Mouse (Mus musculus) heart, adult 2 months (tissue): ENCODE results near the gene 3110009E18Rik. TPM values are rescaled to one million over a fixed set of nuclear protein-coding genes. Genes with fewer than 3 reads are reported as not detected.

Source experiments
- DNase-seq, 2 experiments: peaks; one replicate each; pipeline ENCODE4 v3.0.0; 2021
- H3K27ac ChIP-seq: fragments of 200-600 bp; 2 replicates; pipeline ENCODE4 v1.8.1; 2022
- H3K27me3 ChIP-seq: fragments of 200-500 bp; 2 replicates; pipeline ENCODE4 v1.6.1; 2012; ENCODE audit warnings: mild to moderate bottlenecking, low read length, inconsistent platforms, mixed read lengths; ENCODE audit not compliant: control insufficient read depth, insufficient read depth
- H3K36me3 ChIP-seq: fragments of 200-500 bp; 2 replicates; pipeline ENCODE4 v1.6.1; 2012; ENCODE audit warnings: low read length, inconsistent platforms; ENCODE audit not compliant: control insufficient read depth, insufficient read depth
- H3K4me1 ChIP-seq: fragments of 200-500 bp; 2 replicates; pipeline ENCODE4 v1.6.1; 2011; ENCODE audit warnings: low read length; ENCODE audit not compliant: control insufficient read depth, insufficient read depth
- H3K4me3 ChIP-seq: fragments of 200-600 bp; 2 replicates; pipeline ENCODE4 v1.8.1; 2022
- H3K79me2 ChIP-seq: fragments of 200-500 bp; replicated peaks from 2 replicates; pipeline ENCODE4 v1.6.1; 2012; ENCODE audit warnings: mild to moderate bottlenecking, inconsistent platforms, low read length, moderate library complexity, mixed read lengths; ENCODE audit not compliant: control insufficient read depth, insufficient read depth
- H3K9ac ChIP-seq: fragments of 200-500 bp; 2 replicates; pipeline ENCODE4 v1.6.1; 2012; ENCODE audit warnings: low read depth, mild to moderate bottlenecking, control low read depth, inconsistent platforms, low read length, mixed read lengths
- CTCF ChIP-seq: fragments of 200-600 bp; IDR thresholded peaks from 2 replicates; pipeline ENCODE4 v1.8.1; 2022; ENCODE audit warnings: antibody characterized with exemption, mild to moderate bottlenecking, moderate library complexity
- EP300 ChIP-seq: fragments of 200-500 bp; IDR thresholded peaks from 2 replicates; pipeline ENCODE4 v1.6.1; 2011; ENCODE audit warnings: low read depth, low read length, control low read depth; ENCODE audit not compliant: insufficient read depth
- POLR2A ChIP-seq: fragments of 200-500 bp; IDR thresholded peaks from 2 replicates; pipeline ENCODE4 v1.6.1; 2011; ENCODE audit warnings: mild to moderate bottlenecking, low read depth, low read length, control low read depth; ENCODE audit not compliant: insufficient read depth
- WGBS: fragments of 180-500 bp; shearing (Covaris S2); methylation state at CpG from one replicate; pipeline ENCODE4 v1.1.7; 2018; 5-methylcytosine and 5-hydroxymethylcytosine counted together
- intact Hi-C: fragments of 180-260 bp; cut with DNase I; formaldehyde crosslinking; loops from one replicate; pipeline ENCODE4 v1.15.1; 2025
- polyA plus RNA-seq: library from polyadenylated mRNA; depleted of rRNA; stranded (reverse); fragments of >200 nt; gene quantifications from 2 replicates; pipeline ENCODE4 v1.2.3, GENCODE M21; 2012
- total RNA-seq, 2 experiments: library from RNA; stranded (reverse); gene quantifications; 2 replicates each; pipeline ENCODE4 v1.2.3; 2021

The 3110009E18Rik gene
- total and polyA plus RNA-seq, 3 experiments, result 2.5 to 5.8 (median 5.2) TPM

DNA sequence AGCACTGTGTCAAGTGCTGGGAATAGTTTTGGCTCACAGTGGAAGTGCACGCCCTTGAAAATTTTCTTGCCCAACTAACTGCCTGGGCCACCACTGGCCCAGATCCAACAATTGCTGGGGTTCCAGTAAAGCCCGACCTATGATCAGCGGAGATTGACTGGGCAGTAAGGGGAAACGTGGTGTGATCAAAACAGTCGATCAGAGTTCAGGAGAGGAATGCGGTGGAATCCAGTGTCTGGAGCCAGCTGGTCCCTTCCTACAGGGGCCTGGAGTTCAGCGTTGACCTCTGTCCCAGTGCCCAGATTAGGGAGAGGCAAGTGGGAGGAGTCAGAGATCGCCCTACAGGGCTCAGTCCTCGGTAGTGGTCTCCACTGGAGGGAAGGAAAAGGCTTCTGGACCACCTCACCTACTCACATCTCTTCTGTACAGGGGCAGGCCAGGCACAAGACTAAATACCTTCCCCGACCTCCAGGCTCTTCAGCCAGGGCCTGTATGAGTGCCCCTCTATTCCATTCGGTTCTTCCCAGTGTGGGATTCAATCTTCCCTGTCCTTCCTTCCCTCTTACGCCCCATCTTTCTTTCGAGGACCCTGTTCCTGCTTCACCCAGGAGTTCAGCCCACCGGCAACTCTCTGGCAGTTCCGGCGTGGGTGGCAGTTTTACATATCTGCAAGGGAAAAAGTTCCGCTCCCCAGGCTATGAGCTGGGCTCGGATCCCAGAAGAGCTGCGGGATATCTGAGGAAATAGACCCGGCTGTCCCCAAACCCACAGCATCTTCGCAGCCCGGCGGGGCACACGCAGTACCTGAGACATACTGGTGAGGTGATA is 632 bp upstream of the 3110009E18Rik start:
- 2% methylated on average over 24 of the region's 24 CpGs for WGBS
- peaks cover 15% of the 10 kb centered on the region for H3K4me1 ChIP-seq
- H3K9ac ChIP-seq, result peak overlapping the region; percentile 72
- no peak for TF ChIP-seq CTCF
- no peak for TF ChIP-seq POLR2A
- no peak for TF ChIP-seq EP300
- no peaks in the 10 kb centered on the region for H3K27me3 ChIP-seq
- peak; percentile 71 to 74 for DNase-seq
- H3K27ac ChIP-seq, result peak overlapping the region; percentile 96
- peaks cover 4% of the 10 kb centered on the region for H3K36me3 ChIP-seq
- peak overlapping the region; percentile 83 for H3K4me3 ChIP-seq
- intact Hi-C loops, result loop anchor here (5.0 kb wide), 1 partner anchor 283 kb away; the partner anchor contains the start of gene Ptpn4
- H3K79me2 ChIP-seq, result no peaks in the 10 kb centered on the region

DNA sequence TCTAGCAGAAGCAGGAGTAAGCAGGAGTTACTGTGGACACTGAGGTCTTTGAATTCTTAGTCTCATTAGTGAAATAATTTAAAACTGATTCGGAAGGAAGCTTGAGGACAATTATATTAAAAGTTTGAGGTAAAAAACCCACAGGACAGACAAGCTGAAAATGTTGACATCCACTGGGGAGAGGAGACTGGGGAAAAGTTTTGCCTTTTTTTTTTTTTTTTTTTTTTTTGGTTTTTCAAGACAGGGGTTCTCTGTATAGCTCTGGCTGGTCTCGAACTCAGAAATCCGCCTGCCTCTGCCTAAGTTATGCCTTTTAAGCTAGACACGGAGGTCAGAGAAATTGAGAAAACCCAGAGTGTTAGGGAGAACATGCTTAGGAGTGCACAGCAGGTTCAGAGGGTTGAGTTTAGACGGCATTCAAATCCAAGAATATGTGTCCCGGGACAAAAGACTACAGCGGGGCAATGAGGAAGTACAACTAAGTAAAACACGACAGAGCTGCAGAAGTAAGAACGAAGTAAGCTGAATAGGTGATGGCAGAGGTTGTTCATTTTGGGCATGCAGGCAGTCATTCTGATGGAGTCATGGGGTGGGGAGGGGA is 1.0 kb downstream of the 3110009E18Rik start:
- TF ChIP-seq POLR2A (no peak), CTCF (no peak), EP300 (no peak)
- Histone ChIP-seq H3K27me3 (no peaks in the 10 kb centered on the region), H3K27ac (peak overlapping the region; percentile 96), H3K9ac (peak overlapping the region; percentile 65), H3K79me2 (no peaks in the 10 kb centered on the region), H3K36me3 (peaks cover 4% of the 10 kb centered on the region), H3K4me3 (peak overlapping the region; percentile 83), H3K4me1 (peaks cover 12% of the 10 kb centered on the region)
- intact Hi-C loops, result loop anchor here (5.0 kb wide), 1 partner anchor 285 kb away; the partner anchor contains the start of gene Ptpn4
- 87% methylated on average over 9 of the region's 9 CpGs for WGBS
- no peak for DNase-seq

DNA sequence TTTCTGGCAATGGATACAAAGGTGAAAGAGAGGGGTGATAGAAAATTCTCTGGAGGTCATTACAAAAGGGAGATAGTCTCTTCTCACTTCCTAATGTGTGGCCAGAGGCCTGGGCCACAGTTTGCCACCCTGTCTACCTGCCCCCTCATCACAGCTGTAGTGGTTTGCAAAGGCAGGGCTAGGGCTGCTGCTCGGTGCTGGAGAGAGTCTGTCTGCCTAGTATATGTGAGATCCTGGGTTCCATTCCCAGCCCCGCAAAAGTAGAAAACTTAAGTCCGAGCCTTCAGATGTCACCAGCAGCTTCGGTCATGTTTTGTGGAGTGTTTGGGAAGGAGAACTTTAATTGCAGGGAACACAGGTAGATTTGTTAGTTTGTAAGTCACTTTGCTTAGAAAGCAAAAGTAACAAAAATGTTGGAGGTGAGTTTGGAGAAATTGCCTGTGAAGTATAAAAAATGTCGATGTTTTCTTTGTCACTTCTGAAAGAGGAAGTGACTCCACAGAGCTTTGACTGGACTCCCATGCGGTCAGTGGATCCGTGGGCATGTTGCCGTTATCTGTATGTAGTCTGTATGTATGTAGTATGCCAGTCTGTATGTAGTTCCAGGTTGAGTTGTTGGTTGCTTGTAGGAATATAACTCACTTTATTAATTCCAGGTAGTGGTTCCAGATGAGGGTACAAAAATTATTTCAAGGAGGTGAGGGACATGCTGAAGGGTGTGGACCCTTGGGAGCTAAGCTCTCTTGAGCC is 1.8 kb downstream of the 3110009E18Rik start:
- H3K27me3 ChIP-seq, result no peaks in the 10 kb centered on the region
- no peak overlapping the region for H3K27ac ChIP-seq
- no peaks in the 10 kb centered on the region for H3K79me2 ChIP-seq
- peaks cover 11% of the 10 kb centered on the region for H3K4me1 ChIP-seq
- no peak for DNase-seq
- no peak overlapping the region for H3K4me3 ChIP-seq
- peaks cover 3% of the 10 kb centered on the region for H3K36me3 ChIP-seq
- intact Hi-C loops, result loop anchor here (5.0 kb wide), 1 partner anchor 286 kb away; the partner anchor contains the start of gene Ptpn4
- TF ChIP-seq POLR2A, result no peak
- no peak for TF ChIP-seq EP300
- no peak overlapping the region for H3K9ac ChIP-seq
- 86% methylated on average over 8 of the region's 8 CpGs for WGBS

DNA sequence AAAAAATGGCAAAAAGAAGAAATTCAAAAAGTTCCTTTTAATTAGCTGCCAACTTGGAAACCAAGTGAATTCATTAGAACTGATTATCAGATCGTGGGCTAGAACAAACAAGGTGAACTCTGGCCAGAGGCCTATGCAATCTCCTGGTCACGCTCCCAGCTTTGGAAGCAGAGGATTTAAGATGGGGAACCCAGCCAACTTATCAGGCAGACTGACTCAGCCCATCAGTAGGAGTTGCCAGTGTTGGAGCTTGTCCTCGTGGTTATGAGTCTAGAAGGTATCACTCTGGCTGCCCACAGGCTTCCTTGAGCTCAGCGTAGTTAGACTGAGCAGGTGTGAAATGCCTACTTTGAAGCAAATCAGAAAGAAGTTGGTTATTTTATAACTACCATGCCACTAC is 3.9 kb downstream of the 3110009E18Rik start:
- H3K27me3 ChIP-seq, result no peaks in the 10 kb centered on the region
- no peak overlapping the region for H3K9ac ChIP-seq
- no peak overlapping the region for H3K27ac ChIP-seq
- no peak overlapping the region for H3K4me3 ChIP-seq
- 39% methylated on average over 4 of the region's 4 CpGs for WGBS
- TF ChIP-seq CTCF (no peak), EP300 (no peak)
- DNase-seq, result peak in 1 of 2 experiments; percentile 34
- no peaks in the 10 kb centered on the region for H3K36me3 ChIP-seq
- no peaks in the 10 kb centered on the region for H3K79me2 ChIP-seq
- intact Hi-C loops, result loop anchor here (5.0 kb wide), 1 partner anchor 288 kb away; the partner anchor contains the start of gene Ptpn4
- H3K4me1 ChIP-seq, result peaks cover 1% of the 10 kb centered on the region

DNA sequence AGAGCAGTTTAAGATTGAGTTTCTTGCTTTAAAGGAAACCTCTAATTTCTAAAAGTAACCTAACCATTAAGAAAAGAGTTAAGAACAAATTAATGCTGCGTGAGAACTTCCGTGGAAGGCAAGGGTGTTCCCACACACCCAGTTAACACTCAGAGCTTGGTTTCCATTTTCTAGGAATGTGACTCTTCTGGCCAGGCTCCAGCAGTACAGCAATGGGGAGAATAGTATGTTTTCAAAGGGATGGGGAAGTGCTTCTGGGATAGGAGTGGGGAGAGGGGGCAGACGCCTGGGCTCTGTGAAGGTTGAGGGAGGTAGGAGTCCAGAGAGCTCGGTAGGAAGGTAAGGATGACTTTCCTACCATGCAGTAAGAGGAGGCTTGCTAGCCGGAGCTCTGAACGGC is 4.5 kb downstream of the 3110009E18Rik start:
- intact Hi-C loops, result no loop called here
- no peaks in the 10 kb centered on the region for H3K79me2 ChIP-seq
- no peak for DNase-seq
- H3K36me3 ChIP-seq, result no peaks in the 10 kb centered on the region
- 61% methylated on average over 6 of the region's 6 CpGs for WGBS
- no peak overlapping the region for H3K27ac ChIP-seq
- H3K27me3 ChIP-seq, result no peaks in the 10 kb centered on the region
- no peak overlapping the region for H3K9ac ChIP-seq
- no peaks in the 10 kb centered on the region; the same call in 1 of the 2 replicates for H3K4me1 ChIP-seq
- TF ChIP-seq EP300 (no peak), CTCF (no peak), POLR2A (no peak)
- no peak overlapping the region for H3K4me3 ChIP-seq
